Mouse (Mus musculus) stomach, postnatal 0 days (tissue): ENCODE data around the gene Dnase1l1.

Source experiments
- CTCF ChIP-seq: IDR thresholded peaks from 2 replicates; pipeline ENCODE4 v1.5.1; 2016; ENCODE audit warnings: antibody characterized with exemption, low read depth, mild to moderate bottlenecking, moderate library complexity
- EP300 ChIP-seq: optimal IDR thresholded peaks from 2 replicates; pipeline ENCODE3; 2016; ENCODE audit warnings: antibody characterized with exemption

- TF ChIP-seq CTCF (peak; percentile 3; the same call in 1 of the 2 replicates), EP300 (no peak)
Measured at GRCm38 (mm10) chrX:74245687-74246086, 36.5 kb downstream of the Dnase1l1 start.
